Comparison of ENCODE assay signal across 9 mouse cellular contexts in the genomic region with DNA sequence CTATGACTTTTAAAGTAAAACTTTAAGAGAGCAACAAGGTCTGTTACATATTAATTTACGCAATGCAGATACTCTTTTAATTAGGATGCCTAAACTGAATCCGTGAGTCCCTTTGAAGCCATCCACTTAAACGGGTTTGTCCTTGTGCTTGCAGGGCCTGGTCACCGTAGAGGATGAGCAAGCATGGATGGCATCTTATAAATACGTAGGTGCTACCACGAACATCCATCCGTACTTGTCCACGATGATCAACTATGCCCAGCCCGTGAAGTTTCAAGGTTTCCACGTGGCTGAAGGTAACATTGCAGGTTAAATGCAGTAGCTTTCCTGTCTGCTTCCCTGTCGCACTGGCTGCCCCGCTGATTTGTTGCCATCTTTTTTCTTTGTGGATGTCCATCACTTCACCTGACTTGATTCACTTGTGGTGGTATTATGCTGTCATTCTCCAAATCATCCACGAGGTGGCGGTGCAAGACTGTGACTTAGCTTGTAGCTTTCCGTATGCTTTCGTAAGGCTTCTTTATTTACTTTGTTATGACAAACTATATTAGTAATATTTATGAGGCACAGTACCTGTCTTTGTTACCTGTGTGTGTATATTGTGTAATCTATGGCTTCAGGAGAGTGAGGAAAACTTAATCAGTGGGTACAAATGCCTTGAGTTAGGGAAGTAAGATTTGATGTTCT.
A peak's percentile ranks its signal among the peaks of the same experiment; 100 is the strongest.
DNase-seq lines count a peak whose midpoint lies in the region; ATAC-seq and TF ChIP-seq lines count a peak whose summit lies in the region.
"Had no signal": no experiment of that assay in that cellular context is flagged by ENCODE, and none has a peak within 500 bp of the region (broad histone marks: within the 10 kb centered on the region; RNA-seq: fewer than 3 reads in every experiment).

No protein-coding gene starts in this region.

- no peaks in the 10 kb centered on the region for H3K36me3 ChIP-seq in kidney, adult 2 months (ENCODE audit: control insufficient read depth, insufficient read depth, low read length)
- H3K36me3 ChIP-seq in MEL (ENCODE audit: control insufficient read depth in 1 of 2, insufficient read depth in 2 of 2, low read length in 2 of 2): no peaks in the 10 kb centered on the region
- no peaks in the 10 kb centered on the region for H3K36me3 ChIP-seq in forebrain, embryonic 16.5 days (ENCODE audit: control insufficient read depth, insufficient read depth)
- peaks cover 6% of the 10 kb centered on the region; the same call in 1 of the 2 replicates for H3K36me3 ChIP-seq in midbrain, embryonic 16.5 days (ENCODE audit: control insufficient read depth, insufficient read depth, low read length)
- H3K36me3 ChIP-seq: limb, embryonic 15.5 days had no signal

- H3K27ac ChIP-seq in kidney, adult 2 months (ENCODE audit: insufficient read depth, low read depth, low read length): no peak overlapping the region
- no peak overlapping the region for H3K27ac ChIP-seq in MEL (ENCODE audit: control insufficient read depth, low read depth, low read length)
- no peak overlapping the region for H3K27ac ChIP-seq in cerebellum, adult 2 months (ENCODE audit: insufficient read depth, low read length)
- H3K27ac ChIP-seq in forebrain, embryonic 16.5 days (ENCODE audit: low read length): no peak overlapping the region
- no peak overlapping the region for H3K27ac ChIP-seq in midbrain, embryonic 16.5 days (ENCODE audit: low read length)
- H3K27ac ChIP-seq: limb, embryonic 15.5 days had no signal

- peak; percentile 49 for TF ChIP-seq CTCF in kidney, adult 2 months (conservative IDR thresholded peaks at IDR 0.05; ENCODE audit: insufficient read depth, insufficient read length, low read depth, low read length)
- TF ChIP-seq CTCF in MEL (IDR thresholded peaks at IDR 0.05 in 2 of 3, conservative IDR thresholded peaks at IDR 0.05 in 1 of 3; ENCODE audit: control insufficient read depth in 1 of 3, insufficient read depth in 1 of 3, low read depth in 2 of 3, low read length in 3 of 3, poor library complexity in 1 of 3, severe bottlenecking in 1 of 3): peak; percentile 45 to 60 (median 49)
- peak; percentile 60; the same call in 1 of the 2 replicates for TF ChIP-seq CTCF in cerebellum, adult 2 months (IDR thresholded peaks at IDR 0.05; ENCODE audit: borderline replicate concordance, insufficient read depth, low read depth, low read length)

- H3K9ac ChIP-seq in MEL (ENCODE audit: control insufficient read depth, low read depth, low read length, poor library complexity, severe bottlenecking): no peak overlapping the region
- H3K9ac ChIP-seq in forebrain, embryonic 16.5 days (replicated peaks; ENCODE audit: low read depth, low read length): no peak overlapping the region
- no peak overlapping the region for H3K9ac ChIP-seq in midbrain, embryonic 16.5 days (ENCODE audit: low read depth, low read length)
- H3K9ac ChIP-seq: limb, embryonic 15.5 days had no signal

- H3K79me2 ChIP-seq in MEL (ENCODE audit: control insufficient read depth, insufficient read depth, low read length, poor library complexity): no peaks in the 10 kb centered on the region

- no peaks in the 10 kb centered on the region for H3K9me3 ChIP-seq in MEL (replicated peaks; ENCODE audit: insufficient read depth, low read length)
- H3K9me3 ChIP-seq in forebrain, embryonic 16.5 days (ENCODE audit: control insufficient read depth, low read length): no peaks in the 10 kb centered on the region
- H3K9me3 ChIP-seq in midbrain, embryonic 16.5 days (replicated peaks; ENCODE audit: control insufficient read depth, low read length, poor library complexity, severe bottlenecking): no peaks in the 10 kb centered on the region
- H3K9me3 ChIP-seq: limb, embryonic 15.5 days had no signal

- H3K27me3 ChIP-seq in kidney, adult 2 months (replicated peaks; ENCODE audit: control insufficient read depth, insufficient read depth, low read length): no peaks in the 10 kb centered on the region
- H3K27me3 ChIP-seq in MEL (ENCODE audit: control insufficient read depth in 1 of 2, insufficient read depth in 2 of 2, low read length in 2 of 2): no peaks in the 10 kb centered on the region
- no peaks in the 10 kb centered on the region for H3K27me3 ChIP-seq in cerebellum, adult 2 months (ENCODE audit: control insufficient read depth, insufficient read depth, low read length)
- no peaks in the 10 kb centered on the region for H3K27me3 ChIP-seq in forebrain, embryonic 16.5 days (replicated peaks; ENCODE audit: control insufficient read depth, insufficient read depth, low read length)
- no peaks in the 10 kb centered on the region for H3K27me3 ChIP-seq in midbrain, embryonic 16.5 days (ENCODE audit: control insufficient read depth, insufficient read depth, low read depth, low read length)
- H3K27me3 ChIP-seq: limb, embryonic 15.5 days had no signal

- no peak for TF ChIP-seq POLR2A in kidney, adult 2 months (IDR thresholded peaks at IDR 0.05; ENCODE audit: low read depth, low read length)
- TF ChIP-seq POLR2A in MEL (IDR thresholded peaks at IDR 0.05; ENCODE audit: control insufficient read depth in 1 of 2, insufficient read depth in 1 of 2, low read depth in 1 of 2, low read length in 2 of 2, poor library complexity in 1 of 2): no peak
- no peak for TF ChIP-seq POLR2A in cerebellum, adult 2 months (IDR thresholded peaks at IDR 0.05; ENCODE audit: borderline replicate concordance, insufficient read depth, low read length)

- no peaks in the 10 kb centered on the region for H3K4me1 ChIP-seq in kidney, adult 2 months (ENCODE audit: control insufficient read depth, insufficient read depth, low read length)
- no peaks in the 10 kb centered on the region for H3K4me1 ChIP-seq in MEL (ENCODE audit: control insufficient read depth in 1 of 2, insufficient read depth in 2 of 2, low read length in 2 of 2)
- peaks cover 14% of the 10 kb centered on the region; the same call in 1 of the 2 replicates for H3K4me1 ChIP-seq in cerebellum, adult 2 months (ENCODE audit: control insufficient read depth, insufficient read depth, low read length)
- no peaks in the 10 kb centered on the region for H3K4me1 ChIP-seq in forebrain, embryonic 16.5 days (replicated peaks; ENCODE audit: control insufficient read depth, insufficient read depth, low read length)
- no peaks in the 10 kb centered on the region for H3K4me1 ChIP-seq in midbrain, embryonic 16.5 days (ENCODE audit: control insufficient read depth, insufficient read depth, low read length)
- H3K4me1 ChIP-seq: limb, embryonic 15.5 days had no signal

- intact Hi-C loops in left cerebral cortex, postnatal 14 days (cut with DNase I): no loop called here

- no peak overlapping the region for H3K4me2 ChIP-seq in forebrain, embryonic 16.5 days (ENCODE audit: low read length)
- no peak overlapping the region for H3K4me2 ChIP-seq in midbrain, embryonic 16.5 days (ENCODE audit: low read length)
- H3K4me2 ChIP-seq: limb, embryonic 15.5 days had no signal

- peak; percentile 60 for TF ChIP-seq RAD21 in MEL (IDR thresholded peaks at IDR 0.05; ENCODE audit: low read depth, low read length)

- 53% methylated on average over 16 of the region's 16 CpGs for WGBS in kidney, adult 2 months
- 55% methylated on average over 16 of the region's 16 CpGs for WGBS in cerebellum, adult 2 months
- WGBS in forebrain, embryonic 16.5 days: 59% methylated on average over 16 of the region's 16 CpGs
- WGBS in midbrain, embryonic 16.5 days: 57% methylated on average over 16 of the region's 16 CpGs

- TF ChIP-seq EP300 in MEL (IDR thresholded peaks at IDR 0.05; ENCODE audit: low read depth in 1 of 2, low read length in 2 of 2): no peak

- ATAC-seq in forebrain, embryonic 16.5 days: peak; percentile 56
- ATAC-seq in midbrain, embryonic 16.5 days: peak; percentile 55; the same call in 1 of the 2 replicates

- DNase-seq in kidney, adult 2 months: peak; percentile 50
- DNase-seq in kidney, adult 11 months: no peak
- peak; percentile 31 for DNase-seq in MEL (ENCODE audit: low read depth, low spot score)
- DNase-seq in cerebellum, adult 2 months: peak; percentile 62 to 64
- peak; percentile 40 to 65 for DNase-seq in left cerebral cortex, postnatal 14 days (ENCODE audit: low spot score in 2 of 2)
- peak; percentile 55 for DNase-seq in thymus, postnatal 4 days

- no peak overlapping the region for H3K4me3 ChIP-seq in kidney, adult 2 months (ENCODE audit: insufficient read depth, low read depth, low read length)
- H3K4me3 ChIP-seq in MEL (ENCODE audit: control insufficient read depth in 1 of 2, insufficient read depth in 1 of 2, low read depth in 2 of 2, low read length in 2 of 2): no peak overlapping the region
- no peak overlapping the region for H3K4me3 ChIP-seq in cerebellum, adult 2 months (replicated peaks; ENCODE audit: insufficient read depth, low read depth, low read length)
- H3K4me3 ChIP-seq in forebrain, embryonic 16.5 days (replicated peaks; ENCODE audit: low read length): no peak overlapping the region
- no peak overlapping the region for H3K4me3 ChIP-seq in midbrain, embryonic 16.5 days (ENCODE audit: low read depth, low read length)
- H3K4me3 ChIP-seq: limb, embryonic 15.5 days had no signal

TF ChIP-seq in MEL, 35 proteins besides CTCF, POLR2A, EP300 and RAD21:
- no peak for TF ChIP-seq SIN3A (IDR thresholded peaks at IDR 0.05; ENCODE audit: low read length)
- no peak for TF ChIP-seq E2F4 (IDR thresholded peaks at IDR 0.05; ENCODE audit: borderline replicate concordance, low read depth, low read length)
- peak; percentile 34; the same call in 1 of the 2 replicates for TF ChIP-seq ZC3H11A (IDR thresholded peaks at IDR 0.05; ENCODE audit: low read depth, low read length)
- TF ChIP-seq SMC3 (IDR thresholded peaks at IDR 0.05; ENCODE audit: low read depth, low read length): peak; percentile 45; the same call in 1 of the 2 replicates
